ENCODE assay signal across 26 mouse cellular contexts in the genomic region with DNA sequence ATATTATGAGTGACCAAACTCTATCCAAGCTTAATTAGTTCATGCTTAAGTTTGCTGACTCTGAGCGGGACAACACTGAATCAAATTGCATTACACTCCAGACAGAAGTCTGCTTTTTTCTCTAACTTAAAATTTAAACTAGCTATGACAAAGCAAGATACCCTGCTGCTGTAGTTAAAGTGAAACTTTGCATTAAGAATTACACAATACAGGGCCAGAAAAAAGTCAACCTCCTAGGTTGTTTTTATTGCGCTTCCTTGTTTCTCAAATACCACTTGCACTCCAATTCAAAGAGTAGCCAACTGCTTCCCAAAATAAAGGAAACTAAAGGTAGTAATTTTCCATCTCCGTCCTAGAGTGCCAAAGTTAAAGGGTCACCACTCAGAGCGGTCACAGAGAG. TPM values are rescaled to one million over a fixed set of nuclear protein-coding genes. Genes with fewer than 3 reads are reported as not detected.
DNase-seq lines count a peak whose midpoint lies in the region; ATAC-seq and TF ChIP-seq lines count a peak whose summit lies in the region.
"Had no signal": no experiment of that assay in that cellular context is flagged by ENCODE, and none has a peak within 500 bp of the region (broad histone marks: within the 10 kb centered on the region; RNA-seq: fewer than 3 reads in every experiment).

No protein-coding gene starts in this region.

- H3K9ac ChIP-seq in hindbrain, embryonic 13.5 days, result no peak overlapping the region
- H3K9ac ChIP-seq in forebrain, embryonic 14.5 days (ENCODE audit: low read length), result no peak overlapping the region
- H3K9ac ChIP-seq: embryonic facial prominence, embryonic 13.5 days; embryonic facial prominence, embryonic 15.5 days; forebrain, embryonic 13.5 days had no signal

- intact Hi-C loops in gastrocnemius, adult 2 months (cut with DNase I), result no loop called here
- intact Hi-C loops in gastrocnemius, postnatal 14 days (cut with DNase I; ENCODE audit: low total_unique reads), result no loop called here

- no peak for TF ChIP-seq POLR2A in embryonic fibroblast, embryonic 13.5 days (IDR thresholded peaks at IDR 0.05; ENCODE audit: low read depth, low read length)

- DNase-seq in gastrocnemius, adult 2 months, result no peak
- DNase-seq in gastrocnemius, postnatal 14 days, result no peak
- DNase-seq in kidney, adult 9 months, result peak; percentile 31
- DNase-seq in kidney, postnatal 14 days, result no peak
- DNase-seq in forebrain, embryonic 14.5 days (ENCODE audit: low spot score), result no peak
- DNase-seq: adrenal gland, adult 2 months; adrenal gland, postnatal 10 days; adrenal gland, postnatal 25 days; B cell, adult 2 months; cerebellum, adult 11 months; cerebellum, adult 18-20 months; cerebellum, adult 8-10 months; cerebellum, adult 9-11 months; cerebellum, postnatal 14 days; cerebellum, postnatal 36 days; embryo, embryonic 11 days had no signal

- H3K4me2 ChIP-seq in hindbrain, embryonic 13.5 days, result no peak overlapping the region
- H3K4me2 ChIP-seq in forebrain, embryonic 14.5 days (ENCODE audit: low read length), result no peak overlapping the region
- H3K4me2 ChIP-seq: embryonic facial prominence, embryonic 13.5 days; embryonic facial prominence, embryonic 15.5 days; forebrain, embryonic 13.5 days had no signal

- no peaks in the 10 kb centered on the region for H3K27me3 ChIP-seq in hindbrain, embryonic 13.5 days
- no peaks in the 10 kb centered on the region for H3K27me3 ChIP-seq in forebrain, embryonic 14.5 days (replicated peaks; ENCODE audit: control insufficient read depth, insufficient read depth, low read length)
- H3K27me3 ChIP-seq: CH12.LX; embryonic facial prominence, embryonic 13.5 days; embryonic facial prominence, embryonic 15.5 days; forebrain, embryonic 13.5 days had no signal

- 65% methylated on average over 4 of the region's 4 CpGs for WGBS in hindbrain, embryonic 13.5 days
- WGBS in forebrain, embryonic 14.5 days, result 64% methylated on average over 4 of the region's 4 CpGs

- H3K4me1 ChIP-seq in embryonic fibroblast, embryonic 13.5 days (ENCODE audit: control insufficient read depth, insufficient read depth, low read length), result peaks cover 25% of the 10 kb centered on the region
- H3K4me1 ChIP-seq in hindbrain, embryonic 13.5 days (replicated peaks), result no peaks in the 10 kb centered on the region
- H3K4me1 ChIP-seq in forebrain, embryonic 14.5 days (ENCODE audit: control insufficient read depth, insufficient read depth, low read length), result no peaks in the 10 kb centered on the region
- H3K4me1 ChIP-seq: forebrain, embryonic 13.5 days had no signal

- H3K27ac ChIP-seq in gastrocnemius, adult 2 months, result peak overlapping the region; percentile 56; the same call in 1 of the 2 replicates
- H3K27ac ChIP-seq in embryonic fibroblast, embryonic 13.5 days (ENCODE audit: insufficient read depth, low read length), result peak overlapping the region; percentile 47
- H3K27ac ChIP-seq in hindbrain, embryonic 13.5 days, result no peak overlapping the region
- no peak overlapping the region for H3K27ac ChIP-seq in forebrain, embryonic 14.5 days (ENCODE audit: low read depth, low read length)
- H3K27ac ChIP-seq: embryonic facial prominence, embryonic 13.5 days; embryonic facial prominence, embryonic 15.5 days; forebrain, embryonic 13.5 days had no signal

- H3K4me3 ChIP-seq in gastrocnemius, adult 2 months, result no peak overlapping the region
- no peak overlapping the region for H3K4me3 ChIP-seq in embryonic fibroblast, embryonic 13.5 days (ENCODE audit: insufficient read depth, low read length)
- no peak overlapping the region for H3K4me3 ChIP-seq in hindbrain, embryonic 13.5 days
- H3K4me3 ChIP-seq in forebrain, embryonic 14.5 days (ENCODE audit: low read depth, low read length), result no peak overlapping the region
- H3K4me3 ChIP-seq: embryonic facial prominence, embryonic 13.5 days; embryonic facial prominence, embryonic 15.5 days; forebrain, embryonic 13.5 days had no signal

- no peaks in the 10 kb centered on the region for H3K36me3 ChIP-seq in hindbrain, embryonic 13.5 days
- no peaks in the 10 kb centered on the region for H3K36me3 ChIP-seq in forebrain, embryonic 14.5 days (ENCODE audit: control insufficient read depth, insufficient read depth, low read length)
- H3K36me3 ChIP-seq: embryonic facial prominence, embryonic 13.5 days; embryonic facial prominence, embryonic 15.5 days; G1E had no signal

- H3K9me3 ChIP-seq in hindbrain, embryonic 13.5 days, result no peaks in the 10 kb centered on the region
- H3K9me3 ChIP-seq in forebrain, embryonic 14.5 days (replicated peaks; ENCODE audit: control insufficient read depth, low read length), result no peaks in the 10 kb centered on the region
- H3K9me3 ChIP-seq: embryonic facial prominence, embryonic 13.5 days; embryonic facial prominence, embryonic 15.5 days; forebrain, embryonic 13.5 days; G1E had no signal

- no peak for TF ChIP-seq CTCF in gastrocnemius, adult 2 months (IDR thresholded peaks at IDR 0.05)
- no peak for TF ChIP-seq CTCF in embryonic fibroblast, embryonic 13.5 days (IDR thresholded peaks at IDR 0.05; ENCODE audit: borderline replicate concordance, insufficient read depth, low read length)

- ATAC-seq in megakaryocyte, adult 5-6 weeks (ENCODE audit: poor library complexity, severe bottlenecking), result peak; percentile 64
- no peak for ATAC-seq in hindbrain, embryonic 13.5 days (ENCODE audit: low FRiP score)
- no peak for ATAC-seq in forebrain, embryonic 14.5 days
- ATAC-seq: CD4-positive, CD25-positive, alpha-beta regulatory T cell, adult 4 months; forebrain, embryonic 13.5 days; forebrain, embryonic 16.5 days had no signal

RNA-seq across cellular contexts. Expression of a gene that starts 33.8 kb away (rescaled TPM):
- total RNA-seq in gastrocnemius, adult 2 months (2021), result 10 to 100 TPM in 1 of 2 experiments, 1 to 10 TPM in 1; 6.9 to 10.6 TPM
- total RNA-seq in gastrocnemius, postnatal 14 days (2021), result 10 to 100 TPM in 1 of 2 experiments, 1 to 10 TPM in 1; 7.5 to 10.9 TPM
- 14.7 TPM in 2 replicates for polyA plus RNA-seq in embryonic fibroblast, embryonic 13.5 days (2011; ENCODE audit: insufficient read length, low read depth, missing spikeins)
- 57.4 and 59.1 TPM in 2 replicates for total RNA-seq in megakaryocyte, adult 5-6 weeks (2015)
- total RNA-seq in megakaryocyte, adult 5-6 weeks (2017), result 49.0 and 57.1 TPM in 2 replicates
- polyA plus RNA-seq in hindbrain, embryonic 13.5 days (2015; fragmentation: Nextera tagmentation; extraction: Ambion mirVana), result 1.7 and 1.9 TPM in 2 replicates
- polyA plus RNA-seq in forebrain, embryonic 14.5 days (2014; fragmentation: Nextera tagmentation; extraction: Ambion mirVana), result 0.98 and 1.4 TPM in 2 replicates
- polyA plus RNA-seq: G1E had no signal

Comparison
In these comparisons a context has a peak if more than half of its experiments do, and no peak if none do; other contexts are left out.
1. H3K27ac ChIP-seq: peak in gastrocnemius, adult 2 months (single experiment) and embryonic fibroblast, embryonic 13.5 days (single experiment); none in hindbrain, embryonic 13.5 days (single experiment) and forebrain, embryonic 14.5 days (single experiment).
2. RNA of a gene that starts 33.8 kb away (total RNA-seq): 49.0 to 59.1 TPM in megakaryocyte, adult 5-6 weeks; 7.5 to 10.9 TPM in gastrocnemius, postnatal 14 days and 6.9 to 10.6 TPM in gastrocnemius, adult 2 months; every median in the first group is over 4 times any median in the second.